Mouse (Mus musculus) heart, adult 2 months (tissue): ENCODE measurements at regions not wholly inside any gene's neighbourhood (a gene's known extent, or its start where the extent isn't known, plus 50 kb on each side); places are given as distances from the start of the nearest gene placed in this dataset.

Experiments
- CTCF ChIP-seq: fragments of 200-600 bp; IDR thresholded peaks from 2 replicates; pipeline ENCODE4 v1.8.1; 2022; ENCODE audit warnings: antibody characterized with exemption, mild to moderate bottlenecking, moderate library complexity
- EP300 ChIP-seq: fragments of 200-500 bp; IDR thresholded peaks from 2 replicates; pipeline ENCODE4 v1.6.1; 2011; ENCODE audit warnings: low read depth, low read length, control low read depth; ENCODE audit not compliant: insufficient read depth

- TF ChIP-seq EP300 (no peak), CTCF (no peak)
These were observed 349.4 kb downstream of the Dcdc2c start for GRCm38 (mm10) chr12:28202847-28203246.
